Mouse (Mus musculus) urinary bladder, postnatal 36 days (tissue): ENCODE results near the gene Asb10.

Experiments
- DNase-seq, 2 experiments: peaks; one replicate each; pipeline ENCODE4 v3.0.0; 2022; ENCODE audit warnings: low spot score in 2 of 2, mixed read lengths in 1 of 2

Asb10 gene

DNA sequence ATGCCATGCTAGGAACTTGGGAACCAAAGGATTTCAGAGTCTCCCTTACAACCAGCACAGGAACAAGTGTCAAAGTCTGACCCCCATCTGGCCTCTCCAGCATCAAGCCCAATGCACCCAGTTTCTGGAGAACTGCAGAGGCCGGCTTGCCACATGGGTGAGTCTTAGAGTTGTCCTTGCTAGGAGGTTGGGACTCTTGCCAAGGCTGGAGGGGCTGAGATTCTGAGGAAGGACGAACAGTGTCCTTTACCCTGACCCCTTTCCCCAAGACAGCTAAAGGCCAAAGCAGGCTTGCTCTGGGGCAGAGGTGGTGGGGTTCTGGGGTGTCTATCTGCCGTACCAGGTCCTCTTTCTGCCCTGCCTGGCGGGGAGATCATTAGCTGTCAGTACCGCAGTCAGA lies 4.3 kb downstream of the Asb10 start:
- DNase-seq = no peak

- DNase-seq = no peak
Measured at GRCm38 (mm10) chr5:24535731-24536130, 5.0 kb downstream of the Asb10 start.

DNA sequence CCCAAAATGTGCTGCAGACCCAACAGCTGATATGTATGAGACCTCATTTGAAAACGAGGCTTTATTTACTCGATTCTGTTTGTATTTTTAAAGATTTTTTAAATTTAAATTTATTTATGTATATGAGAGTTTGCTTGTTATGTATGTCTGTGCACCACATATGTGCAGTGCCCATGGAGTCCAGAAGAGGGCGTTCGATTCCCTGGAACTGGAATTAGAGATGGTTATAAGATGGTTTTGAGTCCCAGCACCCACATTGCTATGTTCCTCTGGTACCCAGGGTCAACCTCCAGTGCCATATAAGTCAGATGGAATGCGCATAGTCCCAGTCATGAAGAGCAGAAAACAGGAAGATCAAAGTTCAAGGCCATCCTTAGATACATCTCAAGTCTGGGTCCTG lies 6.5 kb downstream of the Asb10 start:
- DNase-seq = no peak

DNA sequence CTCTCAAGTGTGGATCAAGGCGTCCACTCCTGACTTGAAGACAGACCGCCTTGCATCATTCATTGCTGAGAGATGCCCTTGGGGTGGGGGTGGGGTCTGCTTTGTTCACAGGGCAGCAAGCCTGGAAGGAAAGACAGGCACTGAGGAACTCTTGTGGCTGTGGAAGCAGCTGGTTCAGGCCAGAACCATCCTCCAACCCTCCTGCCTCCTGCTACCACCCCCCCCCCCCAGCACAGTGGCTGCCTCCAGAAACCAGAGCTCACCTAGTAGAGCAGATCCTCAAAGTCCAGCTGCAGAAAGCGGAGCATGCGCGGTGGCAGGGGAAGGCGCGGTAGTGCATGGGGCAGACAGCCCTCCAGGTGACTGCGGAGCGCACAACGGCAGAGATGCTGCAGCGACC lies 7.4 kb downstream of the Asb10 start:
- no peak for DNase-seq

DNA sequence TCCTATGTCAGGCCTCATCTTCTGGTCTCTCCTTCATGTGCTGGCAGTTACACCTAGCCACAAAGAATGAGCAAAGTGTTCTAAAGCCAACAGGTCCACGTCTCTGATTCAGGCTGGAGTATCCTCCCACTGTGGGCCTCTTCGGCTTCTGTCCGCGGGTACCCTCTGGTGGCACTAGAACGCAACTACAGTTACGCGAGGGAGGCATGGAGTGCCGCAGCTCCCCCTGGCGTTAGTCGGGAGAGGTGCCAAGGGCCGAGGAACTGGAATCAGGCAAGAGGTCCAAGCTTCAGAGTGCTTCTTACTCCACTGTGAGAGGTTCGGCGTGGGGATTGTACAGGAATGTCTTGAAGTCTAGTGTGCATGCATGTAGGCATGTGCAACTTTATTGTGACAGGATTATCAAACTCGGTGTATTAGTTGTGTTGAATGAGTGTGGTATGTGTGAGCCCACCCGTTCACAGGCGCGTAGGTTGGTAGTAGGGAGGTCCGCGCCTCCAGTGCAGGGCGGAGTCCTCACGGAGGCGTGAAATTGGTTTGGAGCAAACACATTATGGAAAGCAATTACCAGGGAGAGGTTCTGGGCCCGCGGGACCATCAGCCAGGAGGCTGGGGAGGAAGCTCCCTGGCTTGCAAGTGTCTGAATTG lies 10.6 kb downstream of the Asb10 start:
- peak; percentile 90 to 93 for DNase-seq

DNA sequence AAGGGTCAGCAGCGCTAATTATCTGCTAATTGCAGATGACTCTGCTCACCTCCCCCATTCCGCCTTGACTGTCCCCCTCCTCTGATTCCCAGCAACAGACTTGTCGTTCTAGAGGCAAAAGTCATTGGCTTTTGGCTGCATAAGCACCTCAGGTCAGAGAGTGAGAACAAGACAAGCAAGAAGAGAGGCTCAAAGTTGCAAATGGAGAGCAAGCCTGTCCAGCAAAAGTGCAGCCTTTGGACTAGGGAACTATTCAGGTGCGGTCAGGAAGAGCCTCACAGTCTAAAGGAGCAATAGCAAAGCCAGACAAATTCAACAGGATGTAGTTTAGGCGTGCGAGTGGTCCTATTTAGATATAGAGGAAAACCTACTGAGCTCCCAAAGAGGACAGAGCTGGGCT lies 13.0 kb downstream of the Asb10 start:
- DNase-seq = no peak

GRCm38 (mm10) chr5:24526889-24527230 lies 13.9 kb downstream of the Asb10 start, which contains the start of gene Gbx1:
Gene Gbx1 (minus strand): TSS chr5:24527202.
- DNase-seq = no peak

DNA sequence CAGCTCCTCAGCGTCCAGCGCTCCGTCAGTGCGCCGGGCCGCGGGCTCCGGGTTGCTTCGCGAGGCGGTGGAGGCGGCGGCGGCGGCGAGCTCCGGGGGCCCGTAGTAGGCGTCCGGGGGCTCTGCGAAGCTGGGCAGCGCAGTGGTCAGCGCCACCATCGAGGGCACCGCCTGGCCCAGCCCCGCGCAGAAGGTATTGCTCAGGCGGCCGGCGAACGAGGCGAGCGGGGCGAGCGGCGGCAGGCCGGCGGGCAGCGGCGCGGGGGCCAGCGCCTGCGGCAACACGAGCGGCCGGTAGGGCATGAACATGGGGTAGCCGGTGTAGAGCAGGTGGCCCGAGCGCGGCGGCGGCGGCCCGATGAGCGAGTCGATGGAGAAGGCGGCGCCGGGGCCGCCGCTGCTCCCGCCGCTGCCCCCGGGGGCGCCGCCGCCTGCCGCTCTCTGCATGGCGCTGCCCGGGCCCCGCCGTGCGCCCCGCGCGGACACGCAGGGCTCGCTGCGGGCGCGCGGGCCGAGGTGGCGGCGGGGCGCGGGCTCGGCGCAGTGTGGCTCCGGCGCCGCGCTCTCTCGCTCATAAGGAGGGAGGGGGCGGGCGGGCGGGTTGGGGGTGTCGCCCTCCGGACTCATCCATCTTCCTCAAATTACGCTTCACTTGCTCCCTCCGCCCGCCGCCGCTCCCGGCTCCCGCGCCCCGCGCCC lies 14.4 kb downstream of the Asb10 start:
- no peak for DNase-seq

- no peak for DNase-seq
Measured at GRCm38 (mm10) chr5:24525360-24526189, 15.2 kb downstream of the Asb10 start.

GRCm38 (mm10) chr5:24524522-24524921 lies 16.3 kb downstream of the Asb10 start:
- no peak for DNase-seq

DNA sequence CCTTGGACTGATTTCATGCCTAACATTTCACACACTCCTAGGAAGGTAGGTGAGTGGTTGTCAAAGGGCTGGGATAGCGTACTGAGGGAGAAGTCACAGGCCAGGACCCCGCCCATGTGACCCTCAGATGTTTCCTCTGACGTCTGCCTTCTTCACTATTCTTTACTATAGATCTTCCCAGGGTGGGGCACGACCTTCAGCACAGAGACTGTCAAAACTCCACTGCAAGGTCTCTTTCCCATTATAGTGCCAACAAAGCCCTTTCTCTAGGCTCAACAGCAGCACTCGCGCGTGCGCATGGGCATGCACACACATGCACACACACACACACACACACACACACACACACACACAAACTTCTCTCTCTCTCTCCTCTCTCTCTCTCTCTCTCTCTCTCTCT lies 17.0 kb downstream of the Asb10 start:
- DNase-seq = no peak

DNA sequence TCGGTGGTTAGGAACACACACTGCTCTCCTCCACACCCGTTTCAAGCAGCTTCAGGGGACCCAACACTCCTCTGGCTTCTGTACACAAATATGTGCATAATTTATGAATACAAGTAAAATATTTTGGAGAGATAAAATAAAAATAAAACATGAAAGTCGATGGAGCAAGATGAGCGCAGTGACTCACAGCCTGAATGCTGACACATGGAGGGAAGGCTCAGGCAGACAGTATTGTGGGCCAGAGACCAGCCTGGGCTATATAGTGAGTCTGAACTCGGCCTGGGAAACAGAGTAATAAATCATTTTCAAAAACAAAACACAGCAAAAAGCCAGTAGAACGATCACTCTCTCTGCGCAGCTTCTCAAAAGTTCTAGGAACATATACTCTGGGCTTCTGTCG lies 19.4 kb downstream of the Asb10 start:
- no peak for DNase-seq

GRCm38 (mm10) chr5:24512271-24512670 lies 28.5 kb downstream of the Asb10 start:
- peak; percentile 23 to 55 for DNase-seq

- peak; percentile 42 to 43 for DNase-seq
Measured at GRCm38 (mm10) chr5:24510635-24511034, 30.1 kb downstream of the Asb10 start.

- DNase-seq = no peak
Measured at GRCm38 (mm10) chr5:24508406-24508805, 32.4 kb downstream of the Asb10 start.

GRCm38 (mm10) chr5:24505513-24505912 lies 35.3 kb downstream of the Asb10 start:
- no peak for DNase-seq

DNA sequence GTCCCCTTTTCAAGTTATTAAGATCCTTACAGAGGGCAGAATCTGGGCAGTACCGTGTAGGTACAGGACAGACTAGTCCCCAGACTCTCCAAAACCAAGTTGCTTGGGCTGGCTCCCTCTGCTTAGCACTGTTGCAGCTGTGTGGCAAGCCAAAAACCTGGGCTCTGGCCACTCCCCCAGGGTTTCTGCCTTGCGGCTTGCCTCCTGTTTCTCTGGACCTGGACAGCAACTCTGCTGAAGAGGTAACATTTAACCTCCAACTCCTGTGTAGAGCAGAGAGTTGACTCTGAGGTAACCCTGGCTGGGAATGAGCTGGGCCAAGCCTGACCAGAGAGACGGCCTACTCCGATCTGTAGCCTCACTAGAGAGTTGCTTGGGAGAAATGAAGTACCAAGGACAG lies 38.0 kb downstream of the Asb10 start:
- no peak for DNase-seq

- DNase-seq = no peak
Measured at GRCm38 (mm10) chr5:24500851-24501250, 39.9 kb downstream of the Asb10 start.

- no peak for DNase-seq
Measured at GRCm38 (mm10) chr5:24499113-24499512, 41.7 kb downstream of the Asb10 start.

- no peak for DNase-seq
Measured at GRCm38 (mm10) chr5:24497526-24497925, 43.3 kb downstream of the Asb10 start.

DNA sequence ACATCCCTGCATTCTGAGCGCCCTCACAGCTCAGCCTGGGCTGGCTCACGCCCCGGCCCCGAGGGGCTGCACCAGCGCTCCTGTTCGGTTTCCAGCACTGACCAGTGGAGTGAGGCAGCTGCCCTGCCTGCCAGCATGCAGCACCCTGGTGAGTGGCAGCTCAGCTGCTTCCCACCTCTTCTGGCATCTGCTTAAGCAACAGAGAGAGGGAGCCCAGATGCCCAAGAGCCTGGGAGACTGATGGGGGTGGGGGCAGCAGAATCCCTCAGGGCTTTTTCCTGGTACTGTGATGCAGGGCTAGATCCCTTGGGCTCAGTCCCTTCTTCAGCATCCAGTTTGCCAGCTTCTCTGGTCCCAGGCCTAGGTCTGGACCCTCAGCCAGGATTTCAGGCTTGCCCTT lies 44.0 kb downstream of the Asb10 start:
- no peak for DNase-seq

GRCm38 (mm10) chr5:24495019-24495418 lies 45.8 kb downstream of the Asb10 start:
- DNase-seq = no peak
